Mouse (Mus musculus) ES-Bruce4 (cell line): Measurements from ENCODE around the gene Itpkc.

Source experiments
- CTCF ChIP-seq: IDR thresholded peaks from one replicate; pipeline ENCODE4 v1.8.1; 2011; ENCODE audit warnings: low read depth, low read length
- EP300 ChIP-seq: IDR thresholded peaks from 2 replicates; pipeline ENCODE4 v1.6.1; 2011; ENCODE audit warnings: low read depth, low read length; ENCODE audit not compliant: insufficient read depth
- POLR2A ChIP-seq: IDR thresholded peaks from one replicate; pipeline ENCODE4 v1.8.1; 2011; ENCODE audit warnings: low read length; ENCODE audit not compliant: insufficient read depth

GRCm38 (mm10) chr7:27174496-27174895, 54.0 kb downstream of the Itpkc start:
- TF ChIP-seq CTCF: no peak
- no peak for TF ChIP-seq EP300
- TF ChIP-seq POLR2A: no peak
